Mouse (Mus musculus): ENCODE measurements around the gene Apc2.

- TF ChIP-seq POLR2A (IDR thresholded peaks at IDR 0.05; ENCODE audit: control insufficient read depth, low read depth, low read length) (no peak), CTCF (IDR thresholded peaks at IDR 0.05; ENCODE audit: control insufficient read depth, insufficient read depth, insufficient replicate concordance, low read depth, low read length) (no peak)
These were observed 51.8 kb downstream of the Apc2 start for GRCm38 (mm10) chr10:80347514-80347967.

Data from testis, adult 2 months (tissue).